ENCODE assay signal across 10 mouse cellular contexts in genomic region chr17:56468380-56468779, GRCm38 (mm10). TPM values are rescaled to one million over a fixed set of nuclear protein-coding genes. Genes with fewer than 3 reads are reported as not detected.
DNase-seq lines count a peak whose midpoint lies in the region; ATAC-seq and TF ChIP-seq lines count a peak whose summit lies in the region.
"Had no signal": no experiment of that assay in that cellular context is flagged by ENCODE, and none has a peak within 500 bp of the region (broad histone marks: within the 10 kb centered on the region; RNA-seq: fewer than 3 reads in every experiment).

No protein-coding gene starts in this region.

- no peaks in the 10 kb centered on the region for H3K9me3 ChIP-seq in intestine, embryonic 14.5 days (ENCODE audit: control insufficient read depth, low read length)
- no peaks in the 10 kb centered on the region for H3K9me3 ChIP-seq in intestine, postnatal 0 days (ENCODE audit: control insufficient read depth)
- H3K9me3 ChIP-seq in forebrain, embryonic 16.5 days (ENCODE audit: control insufficient read depth, low read length): no peaks in the 10 kb centered on the region
- no peaks in the 10 kb centered on the region for H3K9me3 ChIP-seq in midbrain, embryonic 14.5 days (ENCODE audit: control insufficient read depth, low read length)
- H3K9me3 ChIP-seq: liver, embryonic 12.5 days had no signal

- H3K4me2 ChIP-seq in intestine, embryonic 14.5 days (ENCODE audit: low read length): no peak overlapping the region
- no peak overlapping the region for H3K4me2 ChIP-seq in intestine, postnatal 0 days (replicated peaks; ENCODE audit: low read depth)
- no peak overlapping the region for H3K4me2 ChIP-seq in forebrain, embryonic 16.5 days (ENCODE audit: low read length)
- H3K4me2 ChIP-seq in midbrain, embryonic 14.5 days (ENCODE audit: low read length): no peak overlapping the region
- H3K4me2 ChIP-seq: liver, embryonic 12.5 days had no signal

- H3K4me3 ChIP-seq in intestine, embryonic 14.5 days (ENCODE audit: low read depth, low read length): no peak overlapping the region
- no peak overlapping the region for H3K4me3 ChIP-seq in intestine, postnatal 0 days (ENCODE audit: low read depth, low read length)
- no peak overlapping the region for H3K4me3 ChIP-seq in forebrain, embryonic 16.5 days (replicated peaks; ENCODE audit: low read length)
- H3K4me3 ChIP-seq in midbrain, embryonic 14.5 days (replicated peaks; ENCODE audit: low read depth, low read length): no peak overlapping the region
- H3K4me3 ChIP-seq: liver, embryonic 12.5 days had no signal

- TF ChIP-seq CTCF in intestine, postnatal 0 days (IDR thresholded peaks at IDR 0.05; ENCODE audit: low read depth): no peak
- peak; percentile 29; the same call in 1 of the 2 replicates for TF ChIP-seq CTCF in brain, embryonic 14.5 days (IDR thresholded peaks at IDR 0.05; ENCODE audit: borderline replicate concordance, extremely low read depth, insufficient read depth, insufficient read length)

- no peak for ATAC-seq in intestine, embryonic 14.5 days (replicated peaks; ENCODE audit: low FRiP score, low TSS enrichment, low read depth)
- no peak for ATAC-seq in intestine, postnatal 0 days
- ATAC-seq in forebrain, embryonic 16.5 days: no peak
- ATAC-seq in midbrain, embryonic 14.5 days (ENCODE audit: low FRiP score, low TSS enrichment): no peak

- H3K4me1 ChIP-seq in intestine, embryonic 14.5 days (replicated peaks; ENCODE audit: control insufficient read depth, insufficient read depth, low read length): peaks cover 64% of the 10 kb centered on the region
- H3K4me1 ChIP-seq in intestine, postnatal 0 days (replicated peaks; ENCODE audit: control insufficient read depth, insufficient read depth, low read length): no peaks in the 10 kb centered on the region
- H3K4me1 ChIP-seq in forebrain, embryonic 16.5 days (replicated peaks; ENCODE audit: control insufficient read depth, insufficient read depth, low read length): peaks cover 95% of the 10 kb centered on the region
- H3K4me1 ChIP-seq in midbrain, embryonic 14.5 days (ENCODE audit: control insufficient read depth, insufficient read depth, low read length): peaks cover 76% of the 10 kb centered on the region

- peaks cover 12% of the 10 kb centered on the region for H3K27me3 ChIP-seq in intestine, embryonic 14.5 days (replicated peaks; ENCODE audit: control insufficient read depth, insufficient read depth, low read length)
- peaks cover 20% of the 10 kb centered on the region for H3K27me3 ChIP-seq in intestine, postnatal 0 days (replicated peaks; ENCODE audit: control insufficient read depth, insufficient read depth, low read length)
- H3K27me3 ChIP-seq in forebrain, embryonic 16.5 days (replicated peaks; ENCODE audit: control insufficient read depth, insufficient read depth, low read length): no peaks in the 10 kb centered on the region
- H3K27me3 ChIP-seq in midbrain, embryonic 14.5 days (ENCODE audit: control insufficient read depth, insufficient read depth, low read length): no peaks in the 10 kb centered on the region

- 90% methylated on average over 9 of the region's 9 CpGs for WGBS in intestine, embryonic 14.5 days
- WGBS in intestine, postnatal 0 days: 86% methylated on average over 9 of the region's 9 CpGs
- 86% methylated on average over 9 of the region's 9 CpGs for WGBS in forebrain, embryonic 16.5 days
- 92% methylated on average over 9 of the region's 9 CpGs for WGBS in midbrain, embryonic 14.5 days

- TF ChIP-seq POLR2A in brain, embryonic 14.5 days (IDR thresholded peaks at IDR 0.05; ENCODE audit: borderline replicate concordance, extremely low read depth, insufficient read depth, insufficient read length, poor library complexity, severe bottlenecking): no peak

- H3K27ac ChIP-seq in intestine, embryonic 14.5 days (ENCODE audit: low read depth): peak overlapping the region; percentile 78; the same call in 1 of the 2 replicates
- H3K27ac ChIP-seq in intestine, postnatal 0 days (ENCODE audit: low read depth, low read length): no peak overlapping the region
- peak overlapping the region; percentile 97 for H3K27ac ChIP-seq in forebrain, embryonic 16.5 days (ENCODE audit: low read length)
- H3K27ac ChIP-seq in midbrain, embryonic 14.5 days (replicated peaks; ENCODE audit: low read depth, low read length): peak overlapping the region; percentile 90

- DNase-seq in intestine, embryonic 14.5 days (ENCODE audit: low spot score): no peak
- peak; percentile 34 for DNase-seq in brain, embryonic 14.5 days (ENCODE audit: low read depth)
- no peak for DNase-seq in midbrain, embryonic 14.5 days
- DNase-seq in spleen, adult 12 weeks (ENCODE audit: low spot score): no peak
- DNase-seq in c-Kit-positive CD71-positive TER-119-positive erythroid progenitor cells, embryonic 14.5 days (ENCODE audit: low spot score): no peak
- no peak for DNase-seq in frontal cortex, postnatal 36 days (ENCODE audit: low spot score in 2 of 2)
- DNase-seq: kidney, adult 18-20 months had no signal

- H3K9ac ChIP-seq in intestine, embryonic 14.5 days (ENCODE audit: low read length): no peak overlapping the region
- no peak overlapping the region for H3K9ac ChIP-seq in intestine, postnatal 0 days (ENCODE audit: low read depth, low read length)
- H3K9ac ChIP-seq in forebrain, embryonic 16.5 days (replicated peaks; ENCODE audit: low read depth, low read length): no peak overlapping the region
- no peak overlapping the region; the same call in 1 of the 2 replicates for H3K9ac ChIP-seq in midbrain, embryonic 14.5 days (replicated peaks; ENCODE audit: low read length)
- H3K9ac ChIP-seq: liver, embryonic 12.5 days had no signal

- H3K36me3 ChIP-seq in intestine, embryonic 14.5 days (ENCODE audit: control insufficient read depth, insufficient read depth, low read length): no peaks in the 10 kb centered on the region
- no peaks in the 10 kb centered on the region for H3K36me3 ChIP-seq in intestine, postnatal 0 days (ENCODE audit: control insufficient read depth, insufficient read depth)
- no peaks in the 10 kb centered on the region; the same call in 1 of the 2 replicates for H3K36me3 ChIP-seq in forebrain, embryonic 16.5 days (ENCODE audit: control insufficient read depth, insufficient read depth)
- 0 out of 2 replicates have a peak, but pooled peaks cover 4% of the 10 kb centered on the region for H3K36me3 ChIP-seq in midbrain, embryonic 14.5 days (ENCODE audit: control insufficient read depth, insufficient read depth, low read length)
- H3K36me3 ChIP-seq: liver, embryonic 12.5 days had no signal

RNA-seq across cellular contexts. Expression of gene Ptprs, which starts 7.9 kb away (rescaled TPM):
- 94.4 and 99.6 TPM in 2 replicates for polyA plus RNA-seq in intestine, embryonic 14.5 days (2014; fragmentation: Nextera tagmentation; extraction: Ambion mirVana)
- polyA plus RNA-seq in intestine, postnatal 0 days (2015; fragmentation: Nextera tagmentation; extraction: Ambion mirVana): 15.2 and 15.7 TPM in 2 replicates
- polyA plus RNA-seq in brain, embryonic 14.5 days (2012; rRNA removed): 1,311 and 1,669 TPM in 2 replicates
- 359 and 391 TPM in 2 replicates for polyA plus RNA-seq in forebrain, embryonic 16.5 days (2015; fragmentation: Nextera tagmentation; extraction: Ambion mirVana)
- polyA plus RNA-seq in midbrain, embryonic 14.5 days (2014; fragmentation: Nextera tagmentation; extraction: Ambion mirVana): 304 and 345 TPM in 2 replicates

RNA-seq across cellular contexts. Expression of gene Znrf4, which starts 43.9 kb away (rescaled TPM):
- polyA plus RNA-seq in intestine, embryonic 14.5 days (2014; fragmentation: Nextera tagmentation; extraction: Ambion mirVana): not detected in 2 replicates
- polyA plus RNA-seq in intestine, postnatal 0 days (2015; fragmentation: Nextera tagmentation; extraction: Ambion mirVana): not detected in 2 replicates
- 0.05 TPM in 1 of 2 replicates, not detected in the other for polyA plus RNA-seq in brain, embryonic 14.5 days (2012; rRNA removed)
- 0.21 TPM in 1 of 2 replicates, not detected in the other for polyA plus RNA-seq in forebrain, embryonic 16.5 days (2015; fragmentation: Nextera tagmentation; extraction: Ambion mirVana)
- not detected in 2 replicates for polyA plus RNA-seq in midbrain, embryonic 14.5 days (2014; fragmentation: Nextera tagmentation; extraction: Ambion mirVana)
- polyA plus RNA-seq: liver, embryonic 12.5 days had no signal
